Mouse (Mus musculus) granulocyte monocyte progenitor cell, adult 5-6 weeks (primary cell): ENCODE results near the gene Pbp2. TPM values are rescaled to one million over a fixed set of nuclear protein-coding genes. Genes with fewer than 3 reads are reported as not detected.

ENCODE experiments used
- ATAC-seq: replicated peaks from 2 replicates; pipeline ENCODE4 v1.8.0; 2016; ENCODE audit warnings: mild to moderate bottlenecking, moderate TSS enrichment, inconsistent platforms; ENCODE audit not compliant: poor library complexity, severe bottlenecking
- total RNA-seq, 2 experiments: library from RNA; stranded (forward) in 1 of 2; stranded (reverse) in 1 of 2; fragments of 200-712, 200-1000 nt in 1 of 2; fragments of >200 nt in 1 of 2; fragmentation: Nextera tagmentation in 1 of 2; gene quantifications; 2 replicates each; pipeline ENCODE4 v1.2.3; 2014 to 2017

Gene Pbp2
- total RNA-seq, 2 experiments from 2014 or later = not detected

- peak; percentile 33; the same call in 1 of the 2 replicates for ATAC-seq
Measured at GRCm38 (mm10) chr6:135302421-135303125, 7.6 kb downstream of the Pbp2 start.

DNA sequence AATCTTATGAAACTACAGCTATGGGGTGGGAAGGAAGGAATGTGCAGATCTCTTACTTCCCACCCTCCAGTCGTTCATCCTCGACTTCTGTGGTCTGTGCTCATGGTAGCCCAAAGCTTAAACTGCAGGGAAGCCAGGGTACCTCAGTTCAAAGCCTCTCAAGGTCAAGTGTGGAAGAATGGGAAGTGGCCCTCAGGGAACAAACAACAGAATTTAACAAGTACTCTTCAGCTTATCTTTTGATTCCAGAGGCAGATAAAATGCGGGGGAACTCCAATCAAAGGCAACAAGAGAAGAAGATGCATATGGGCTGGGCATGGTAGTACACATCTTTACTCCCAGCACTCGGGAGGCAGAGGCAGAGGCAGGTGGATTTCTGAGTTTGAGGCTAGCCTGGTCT lies 9.7 kb downstream of the Pbp2 start:
- no peak for ATAC-seq

DNA sequence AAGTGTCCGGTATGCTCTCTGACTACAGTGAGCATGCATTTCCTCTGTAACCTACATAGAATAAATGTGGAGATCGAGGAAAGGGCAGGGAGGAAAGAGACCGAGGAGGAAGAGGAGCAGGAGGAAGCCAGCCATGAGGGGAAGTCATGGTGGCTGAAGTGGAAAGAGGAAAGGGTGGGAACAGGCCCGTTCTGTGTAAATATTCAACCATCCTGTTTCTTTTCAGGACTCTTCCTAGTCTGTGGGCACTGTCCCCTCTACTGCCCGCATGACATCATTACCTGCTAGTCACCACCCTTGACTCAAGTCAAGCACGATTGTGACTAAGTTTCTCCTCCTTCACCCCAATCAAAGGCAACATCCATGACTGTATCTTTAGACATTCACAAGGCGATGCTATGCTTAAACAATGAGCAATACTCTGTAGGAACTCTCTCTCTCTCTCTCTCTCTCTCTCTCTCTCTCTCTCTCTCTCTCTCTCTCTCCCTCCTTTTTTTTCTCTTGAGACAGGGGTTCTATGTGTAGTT lies 11.1 kb downstream of the Pbp2 start:
- no peak for ATAC-seq

DNA sequence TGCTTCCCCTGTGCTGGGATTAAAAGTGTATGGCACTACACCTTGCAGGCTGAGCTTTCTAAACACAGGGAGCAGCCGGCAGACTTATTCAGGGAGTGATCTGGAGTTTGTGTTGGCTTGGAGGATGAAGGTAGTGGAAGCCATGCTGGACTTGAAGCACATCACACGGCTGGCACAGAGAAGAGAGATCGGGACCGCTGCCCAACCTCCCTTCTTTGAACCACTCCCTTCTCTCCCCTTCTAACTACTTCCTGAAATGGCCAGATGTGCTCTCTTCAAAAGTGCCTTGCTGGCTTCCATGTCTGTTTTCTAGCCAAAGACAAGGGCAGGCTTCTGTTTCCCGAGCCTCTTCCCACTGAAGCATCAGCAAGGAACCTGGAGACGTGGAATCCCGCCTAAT lies 12.6 kb downstream of the Pbp2 start:
- ATAC-seq = no peak

DNA sequence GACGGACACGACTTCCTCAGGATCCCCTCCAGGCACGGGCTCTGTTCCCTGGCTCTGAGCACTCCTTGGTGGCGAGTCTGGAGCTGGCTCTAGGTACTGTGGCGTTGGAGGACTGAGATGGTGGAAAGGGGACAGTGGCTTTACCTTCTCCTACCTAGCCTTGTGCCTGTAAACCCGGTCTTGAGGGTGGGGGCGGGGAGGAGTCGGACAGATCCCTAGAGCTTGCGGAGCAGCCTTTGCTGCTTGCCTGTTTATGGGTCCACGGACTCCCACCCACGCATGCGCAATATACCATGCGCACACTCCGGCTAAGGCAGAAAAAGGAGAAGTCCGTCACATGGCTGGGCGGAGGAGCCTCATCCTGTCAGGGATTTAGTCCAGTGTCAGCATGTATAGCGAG lies 13.9 kb downstream of the Pbp2 start:
- peak; percentile 97 for ATAC-seq

GRCm38 (mm10) chr6:135295082-135295861 lies 14.9 kb downstream of the Pbp2 start:
- no peak for ATAC-seq

DNA sequence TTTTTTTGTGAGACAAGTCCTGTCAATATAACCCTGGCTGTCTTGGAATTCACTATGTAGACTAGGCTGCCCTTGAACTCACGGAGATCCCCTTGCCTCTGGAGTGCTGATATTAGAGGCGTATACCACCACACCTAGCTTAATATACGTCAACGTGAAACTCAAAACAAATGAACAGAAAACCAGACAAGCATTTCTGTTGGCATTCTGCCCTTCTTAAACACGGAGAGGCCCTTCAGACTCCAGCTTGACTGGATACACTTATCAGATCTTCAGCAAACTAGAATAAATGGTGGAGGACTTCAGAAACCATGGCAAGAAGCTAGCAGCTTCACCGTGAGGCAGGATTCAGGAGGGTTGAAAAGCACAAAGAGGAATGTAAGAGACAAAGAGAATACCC lies 16.1 kb downstream of the Pbp2 start:
- no peak for ATAC-seq

- no peak for ATAC-seq
Measured at GRCm38 (mm10) chr6:135292391-135292790, 17.8 kb downstream of the Pbp2 start.

DNA sequence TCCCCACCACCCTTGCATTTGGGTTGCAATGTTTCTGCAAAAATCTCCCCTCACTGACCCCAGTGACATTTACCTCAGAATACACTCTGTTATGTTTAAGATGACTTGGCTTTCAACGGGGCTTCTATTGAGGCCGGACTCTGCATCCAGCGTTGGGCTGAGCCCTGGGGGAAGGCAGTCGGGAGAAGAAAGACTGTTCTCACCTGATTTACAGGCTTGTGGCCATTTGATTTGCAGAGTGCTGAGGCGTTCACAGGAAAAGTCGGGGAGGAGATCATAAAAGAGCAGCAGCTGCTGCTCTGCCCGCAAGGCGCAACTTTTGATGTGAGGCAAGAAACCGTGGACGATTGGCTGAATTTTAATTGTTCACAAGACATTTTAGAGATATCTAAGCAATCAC lies 30.3 kb downstream of the Pbp2 start:
- no peak for ATAC-seq

DNA sequence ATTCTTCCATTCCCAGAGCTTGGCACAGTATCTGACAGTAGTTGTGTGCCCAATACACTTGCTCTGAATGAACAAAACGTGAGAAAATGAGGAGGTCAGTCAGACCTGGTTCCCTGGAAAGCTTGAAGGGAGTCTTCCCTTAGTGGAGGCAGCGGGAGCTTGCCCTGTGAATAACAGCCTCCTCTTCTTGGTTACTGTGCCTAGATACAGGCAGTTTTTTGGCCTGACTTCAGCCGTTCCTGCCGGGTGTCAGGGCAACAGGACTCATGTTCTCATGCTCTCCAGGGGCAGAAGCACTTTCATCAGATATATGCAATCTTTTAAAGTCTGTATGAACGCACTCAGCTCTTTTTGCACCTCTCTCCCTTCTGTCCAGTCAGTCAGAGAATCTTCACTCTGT lies 30.9 kb downstream of the Pbp2 start:
- ATAC-seq = no peak

- ATAC-seq = no peak
Measured at GRCm38 (mm10) chr6:135278302-135278701, 31.9 kb downstream of the Pbp2 start.

GRCm38 (mm10) chr6:135276474-135277295 lies 33.5 kb downstream of the Pbp2 start:
- no peak for ATAC-seq

- ATAC-seq = no peak
Measured at GRCm38 (mm10) chr6:135275231-135275630, 35.0 kb downstream of the Pbp2 start.

GRCm38 (mm10) chr6:135273066-135273465 lies 37.1 kb downstream of the Pbp2 start:
- ATAC-seq = no peak

GRCm38 (mm10) chr6:135271761-135272160 lies 38.4 kb downstream of the Pbp2 start:
- no peak for ATAC-seq

DNA sequence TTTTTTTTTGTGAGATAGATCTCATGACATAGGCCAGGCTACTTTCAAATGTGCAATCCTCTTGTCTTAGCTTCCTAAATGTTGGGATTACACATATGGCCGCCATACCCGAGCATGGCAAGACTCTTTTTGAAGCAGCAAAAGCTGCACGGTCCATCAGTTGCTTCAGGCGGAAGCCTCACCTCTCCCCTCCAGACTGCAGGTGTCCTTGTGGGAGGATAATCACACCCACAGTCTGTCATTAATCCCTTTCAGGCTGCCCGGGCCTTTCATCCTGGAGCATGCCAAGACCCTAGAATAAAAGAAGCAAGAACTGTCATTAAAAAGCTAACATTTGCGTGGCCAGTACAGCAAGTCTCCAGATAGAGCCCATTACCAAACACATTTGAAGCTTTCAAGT lies 40.6 kb downstream of the Pbp2 start:
- no peak for ATAC-seq

GRCm38 (mm10) chr6:135268392-135268791 lies 41.8 kb downstream of the Pbp2 start:
- ATAC-seq = no peak

GRCm38 (mm10) chr6:135267221-135267620 lies 43.0 kb downstream of the Pbp2 start:
- peak; percentile 42 for ATAC-seq

DNA sequence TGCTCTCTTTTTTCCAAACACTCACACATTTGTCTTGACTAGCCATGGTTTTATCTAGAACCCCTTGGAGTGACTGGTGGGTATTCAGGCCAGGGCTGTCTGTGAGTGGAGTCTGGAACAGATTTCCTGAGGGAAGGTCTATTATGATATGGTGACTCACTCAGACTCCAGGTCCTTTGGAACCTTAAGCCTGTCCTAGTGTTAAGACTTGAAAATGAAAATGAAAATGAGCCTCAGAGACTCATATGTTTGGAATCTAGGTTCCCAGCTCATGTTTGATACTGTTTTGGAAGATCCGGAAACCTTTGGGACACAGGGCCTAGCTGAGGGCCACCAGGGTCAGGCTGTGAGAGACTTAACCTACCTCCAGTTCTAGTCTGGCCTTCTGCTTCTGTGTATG lies 44.1 kb downstream of the Pbp2 start:
- no peak for ATAC-seq

DNA sequence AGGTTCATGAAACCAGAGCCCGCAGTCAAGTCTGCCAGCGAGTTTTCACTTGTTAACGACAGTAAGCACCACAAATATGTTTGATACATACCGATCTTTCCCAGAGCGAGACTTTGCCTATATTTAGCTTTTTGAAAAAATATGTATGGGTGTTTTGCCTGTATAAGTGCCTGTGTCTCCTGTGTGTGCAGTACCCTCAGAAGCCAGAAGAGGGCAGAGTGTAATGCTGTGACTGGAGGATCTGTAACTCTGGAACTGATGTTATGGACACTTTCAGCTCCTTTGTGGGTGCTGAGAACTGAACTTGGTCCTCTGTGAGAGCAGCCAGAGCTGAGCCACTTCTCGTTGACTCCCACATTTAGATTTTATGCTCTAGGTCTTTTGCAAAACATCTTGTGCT lies 46.1 kb downstream of the Pbp2 start:
- ATAC-seq = no peak

GRCm38 (mm10) chr6:135262565-135262964 lies 47.6 kb downstream of the Pbp2 start:
- ATAC-seq = no peak
